Comparison of ENCODE assay signal across 7 mouse cellular contexts in genomic region chr11:112781035-112781911, GRCm38 (mm10). TPM values are rescaled to one million over a fixed set of nuclear protein-coding genes. Genes with fewer than 3 reads are reported as not detected.
A peak's percentile ranks its signal among the peaks of the same experiment; 100 is the strongest.
DNase-seq lines count a peak whose midpoint lies in the region; ATAC-seq and TF ChIP-seq lines count a peak whose summit lies in the region.

No protein-coding gene starts in this region.

- H3K9me3 ChIP-seq in embryonic facial prominence, embryonic 11.5 days (replicated peaks; ENCODE audit: control insufficient read depth, low read length) = no peaks in the 10 kb centered on the region
- H3K9me3 ChIP-seq in heart, embryonic 10.5 days = no peaks in the 10 kb centered on the region
- H3K9me3 ChIP-seq in kidney, embryonic 16.5 days (ENCODE audit: low read length) = no peaks in the 10 kb centered on the region
- H3K9me3 ChIP-seq in neural tube, embryonic 11.5 days (ENCODE audit: control insufficient read depth, low read length) = no peaks in the 10 kb centered on the region

- peak overlapping the region; percentile 61 for H3K9ac ChIP-seq in embryonic facial prominence, embryonic 11.5 days (replicated peaks; ENCODE audit: low read length)
- peak overlapping the region; percentile 33; the same call in 1 of the 2 replicates for H3K9ac ChIP-seq in kidney, embryonic 16.5 days (replicated peaks; ENCODE audit: low read length)
- H3K9ac ChIP-seq in liver, adult 2 months (ENCODE audit: low read depth, low read length) = peak overlapping the region; percentile 60
- H3K9ac ChIP-seq in neural tube, embryonic 11.5 days (ENCODE audit: low read length) = peak overlapping the region; percentile 3

- H3K36me3 ChIP-seq in embryonic facial prominence, embryonic 11.5 days (replicated peaks; ENCODE audit: control insufficient read depth, insufficient read depth, low read depth, low read length) = no peaks in the 10 kb centered on the region
- no peaks in the 10 kb centered on the region for H3K36me3 ChIP-seq in heart, embryonic 10.5 days
- H3K36me3 ChIP-seq in kidney, embryonic 16.5 days (ENCODE audit: insufficient read depth, low read length) = no peaks in the 10 kb centered on the region
- H3K36me3 ChIP-seq in liver, adult 2 months (ENCODE audit: control insufficient read depth, insufficient read depth, low read length) = no peaks in the 10 kb centered on the region
- H3K36me3 ChIP-seq in neural tube, embryonic 11.5 days (ENCODE audit: control insufficient read depth, insufficient read depth, low read length) = 0 out of 2 replicates have a peak, but pooled peaks cover 2% of the 10 kb centered on the region
- no peaks in the 10 kb centered on the region for H3K36me3 ChIP-seq in thymus, adult 2 months (ENCODE audit: control insufficient read depth, insufficient read depth, low read length)

- peak overlapping the region; percentile 79 for H3K4me3 ChIP-seq in embryonic facial prominence, embryonic 11.5 days (ENCODE audit: low read depth, low read length)
- peak overlapping the region; percentile 73 for H3K4me3 ChIP-seq in heart, embryonic 10.5 days
- H3K4me3 ChIP-seq in kidney, embryonic 16.5 days (ENCODE audit: low read length) = peak overlapping the region; percentile 77
- peak overlapping the region; percentile 68 for H3K4me3 ChIP-seq in liver, adult 2 months (ENCODE audit: insufficient read depth, low read depth, low read length)
- peak overlapping the region; percentile 66 for H3K4me3 ChIP-seq in neural tube, embryonic 11.5 days (ENCODE audit: low read depth, low read length)
- H3K4me3 ChIP-seq in thymus, adult 2 months (ENCODE audit: control insufficient read depth, insufficient read depth, low read length) = no peak overlapping the region

- no peak for TF ChIP-seq CTCF in liver, adult 2 months (IDR thresholded peaks at IDR 0.05; ENCODE audit: low read depth, low read length)
- no peak for TF ChIP-seq CTCF in thymus, adult 2 months (IDR thresholded peaks at IDR 0.05; ENCODE audit: borderline replicate concordance, control insufficient read depth, extremely low read depth, insufficient read depth, low read length, poor library complexity)

- peak overlapping the region; percentile 96 for H3K4me2 ChIP-seq in embryonic facial prominence, embryonic 11.5 days (ENCODE audit: low read depth, low read length)
- H3K4me2 ChIP-seq in kidney, embryonic 16.5 days (replicated peaks; ENCODE audit: low read depth, low read length) = peak overlapping the region; percentile 95
- H3K4me2 ChIP-seq in neural tube, embryonic 11.5 days (ENCODE audit: low read depth) = peak overlapping the region; percentile 99

- peak overlapping the region; percentile 43 for H3K27ac ChIP-seq in embryonic facial prominence, embryonic 11.5 days (replicated peaks; ENCODE audit: low read depth, low read length)
- peak overlapping the region; percentile 65 for H3K27ac ChIP-seq in heart, embryonic 10.5 days
- no peak overlapping the region for H3K27ac ChIP-seq in kidney, embryonic 16.5 days (ENCODE audit: low read length)
- peak overlapping the region; percentile 68 for H3K27ac ChIP-seq in liver, adult 2 months (replicated peaks; ENCODE audit: insufficient read depth, low read depth, low read length)
- H3K27ac ChIP-seq in neural tube, embryonic 11.5 days (ENCODE audit: low read depth, low read length) = peak overlapping the region; percentile 58
- no peak overlapping the region for H3K27ac ChIP-seq in thymus, adult 2 months (ENCODE audit: control insufficient read depth, insufficient read depth, low read length)

- TF ChIP-seq POLR2A in liver, adult 2 months (IDR thresholded peaks at IDR 0.05; ENCODE audit: extremely low read depth, insufficient read depth, low read length) = no peak
- TF ChIP-seq POLR2A in thymus, adult 2 months (IDR thresholded peaks at IDR 0.05; ENCODE audit: control insufficient read depth, extremely low read depth, insufficient read depth, low read length, poor library complexity) = no peak

- H3K79me2 ChIP-seq in liver, adult 2 months (ENCODE audit: control insufficient read depth, insufficient read depth, low read length) = no peaks in the 10 kb centered on the region

- peak; percentile 29 to 32 for DNase-seq in adrenal gland, adult 18-20 months (ENCODE audit: low spot score in 2 of 2)
- peak; percentile 80 for DNase-seq in embryonic facial prominence, embryonic 11.5 days (ENCODE audit: low spot score)
- no peak for DNase-seq in heart, embryonic 10.5 days (ENCODE audit: low spot score)
- DNase-seq in liver, adult 2 months (ENCODE audit: extremely low read depth, low read depth, low spot score) = peak; percentile 72
- peak; percentile 78 for DNase-seq in neural tube, embryonic 11.5 days (ENCODE audit: low spot score)
- DNase-seq in thymus, adult 2 months = no peak

- H3K4me1 ChIP-seq in embryonic facial prominence, embryonic 11.5 days (ENCODE audit: control insufficient read depth, insufficient read depth, low read length) = peaks cover 4% of the 10 kb centered on the region
- H3K4me1 ChIP-seq in heart, embryonic 10.5 days = peaks cover 44% of the 10 kb centered on the region
- H3K4me1 ChIP-seq in kidney, embryonic 16.5 days (ENCODE audit: insufficient read depth, low read length) = peaks cover 22% of the 10 kb centered on the region
- peaks cover 1% of the 10 kb centered on the region; the same call in 1 of the 2 replicates for H3K4me1 ChIP-seq in liver, adult 2 months (ENCODE audit: control insufficient read depth, insufficient read depth, low read length)
- peaks cover 19% of the 10 kb centered on the region for H3K4me1 ChIP-seq in neural tube, embryonic 11.5 days (ENCODE audit: control insufficient read depth, insufficient read depth, low read length)
- no peaks in the 10 kb centered on the region; the same call in 1 of the 2 replicates for H3K4me1 ChIP-seq in thymus, adult 2 months (replicated peaks; ENCODE audit: control insufficient read depth, insufficient read depth, low read length)

- peak; percentile 19; the same call in 1 of the 2 replicates for ATAC-seq in embryonic facial prominence, embryonic 11.5 days (replicated peaks; ENCODE audit: insufficient number of reproducible peaks, low FRiP score, low TSS enrichment, low read depth)
- ATAC-seq in kidney, embryonic 16.5 days (ENCODE audit: low FRiP score, low TSS enrichment) = peak; percentile 36
- ATAC-seq in neural tube, embryonic 11.5 days (ENCODE audit: insufficient read depth, low FRiP score, low TSS enrichment) = peak; percentile 59

- no peaks in the 10 kb centered on the region; the same call in 1 of the 2 replicates for H3K27me3 ChIP-seq in embryonic facial prominence, embryonic 11.5 days (ENCODE audit: control insufficient read depth, insufficient read depth, low read length)
- H3K27me3 ChIP-seq in heart, embryonic 10.5 days (ENCODE audit: insufficient read depth, poor library complexity, severe bottlenecking) = peaks cover 68% of the 10 kb centered on the region
- H3K27me3 ChIP-seq in kidney, embryonic 16.5 days (ENCODE audit: insufficient read depth, low read length) = peaks cover 30% of the 10 kb centered on the region
- H3K27me3 ChIP-seq in liver, adult 2 months (ENCODE audit: control insufficient read depth, insufficient read depth, low read length) = 0 out of 2 replicates have a peak, but pooled peaks cover 3% of the 10 kb centered on the region
- peaks cover 8% of the 10 kb centered on the region; the same call in 1 of the 2 replicates for H3K27me3 ChIP-seq in neural tube, embryonic 11.5 days (ENCODE audit: control insufficient read depth, insufficient read depth, low read length)
- peaks cover 28% of the 10 kb centered on the region for H3K27me3 ChIP-seq in thymus, adult 2 months (ENCODE audit: control insufficient read depth, insufficient read depth, low read length)

- under 1% methylated on average over 47 of the region's 49 CpGs for WGBS in embryonic facial prominence, embryonic 11.5 days
- WGBS in heart, embryonic 10.5 days = under 1% methylated on average over 48 of the region's 49 CpGs
- 1% methylated on average over 48 of the region's 49 CpGs for WGBS in kidney, embryonic 16.5 days
- WGBS in liver, adult 2 months = 2% methylated on average over 49 of the region's 49 CpGs
- WGBS in neural tube, embryonic 11.5 days = under 1% methylated on average over 49 of the region's 49 CpGs
- 5% methylated on average over 49 of the region's 49 CpGs for WGBS in thymus, adult 2 months

RNA-seq across cellular contexts. Expression of gene Sox9, which starts 0.8 kb away (rescaled TPM):
- 1 to 10 TPM; 1.6 to 1.8 TPM for total RNA-seq in adrenal gland, adult 18-20 months (2021)
- polyA plus RNA-seq in embryonic facial prominence, embryonic 11.5 days (2014; fragmentation: Nextera tagmentation; extraction: Ambion mirVana) = 91.9 and 93.0 TPM in 2 replicates
- 40.6 and 56.9 TPM in 2 replicates for polyA plus RNA-seq in heart, embryonic 10.5 days (2016; fragmentation: Nextera tagmentation; extraction: Ambion mirVana)
- polyA plus RNA-seq in kidney, embryonic 16.5 days (2015; fragmentation: Nextera tagmentation; extraction: Ambion mirVana) = 28.0 and 31.9 TPM in 2 replicates
- 0.18 and 0.34 TPM in 2 replicates for total RNA-seq in liver, adult 2 months (2014; rRNA removed)
- polyA plus RNA-seq in liver, adult 2 months (2012; rRNA removed) = 1.8 and 2.5 TPM in 2 replicates
- 161 and 164 TPM in 2 replicates for polyA plus RNA-seq in neural tube, embryonic 11.5 days (2014; fragmentation: Nextera tagmentation; extraction: Ambion mirVana)
- polyA plus RNA-seq in thymus, adult 2 months (2012; rRNA removed) = 7.1 and 8.5 TPM in 2 replicates

Comparison
In these comparisons a context has a peak if more than half of its experiments do, and no peak if none do; other contexts are left out.
1. DNase-seq: peak in adrenal gland, adult 18-20 months (2 of 2), embryonic facial prominence, embryonic 11.5 days (single experiment), liver, adult 2 months (single experiment) and neural tube, embryonic 11.5 days (single experiment); none in heart, embryonic 10.5 days (single experiment) and thymus, adult 2 months (single experiment).
2. H3K27ac ChIP-seq: peak in embryonic facial prominence, embryonic 11.5 days (single experiment), heart, embryonic 10.5 days (single experiment), liver, adult 2 months (single experiment) and neural tube, embryonic 11.5 days (single experiment); none in kidney, embryonic 16.5 days (single experiment) and thymus, adult 2 months (single experiment).
3. H3K9ac ChIP-seq: peak in every context shown above with its lines; median percentile 61 in embryonic facial prominence, embryonic 11.5 days; 60 in liver, adult 2 months; 33 in kidney, embryonic 16.5 days; 3 in neural tube, embryonic 11.5 days.
4. Peak in every context shown above with its lines, with median percentiles within 50 percentile points of each other: ATAC-seq and H3K4me2 ChIP-seq.